ENCODE assay signal across 17 mouse cellular contexts in the genomic region with DNA sequence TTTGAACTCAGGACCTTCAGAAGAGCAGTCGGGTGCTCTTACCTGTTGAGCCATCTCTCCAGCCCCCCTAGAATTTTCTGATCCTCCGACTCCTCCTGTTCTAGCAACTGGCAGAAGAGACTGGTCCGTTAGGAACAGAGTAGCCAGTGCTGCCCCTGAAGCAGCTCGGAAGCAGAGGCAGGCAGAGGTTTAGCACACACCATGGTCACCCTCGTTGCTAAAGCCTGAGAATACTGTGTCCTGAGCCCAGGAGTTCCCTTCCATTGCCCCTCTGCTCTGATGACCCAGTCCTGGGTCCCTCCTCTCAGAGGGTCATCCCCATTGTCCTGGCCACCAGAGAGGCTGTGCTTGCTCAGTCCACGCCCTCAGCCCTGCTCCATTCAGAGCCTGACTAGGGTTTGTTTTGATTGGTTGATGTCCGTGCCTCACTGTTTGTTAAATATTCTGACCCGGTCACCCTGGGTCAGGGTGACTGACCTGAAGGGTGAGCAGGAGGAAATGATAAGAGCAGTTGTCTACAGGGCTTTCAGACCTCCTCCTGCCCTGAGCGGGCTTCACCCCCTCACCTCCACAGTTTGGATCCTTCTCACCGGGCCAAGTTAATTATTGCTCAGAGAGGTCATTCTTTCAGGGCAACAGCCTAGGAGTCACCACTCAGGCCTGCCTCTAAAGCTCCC. TPM values are rescaled to one million over a fixed set of nuclear protein-coding genes. Genes with fewer than 3 reads are reported as not detected.
DNase-seq lines count a peak whose midpoint lies in the region; ATAC-seq lines count a peak whose summit lies in the region.
"Had no signal": no experiment of that assay in that cellular context is flagged by ENCODE, and none has a peak within 500 bp of the region (broad histone marks: within the 10 kb centered on the region; RNA-seq: fewer than 3 reads in every experiment).

No protein-coding gene starts in this region.

- 45% methylated on average over 10 of the region's 10 CpGs for WGBS in forebrain, embryonic 15.5 days

- H3K36me3 ChIP-seq in forebrain, embryonic 15.5 days: no peaks in the 10 kb centered on the region

- H3K4me2 ChIP-seq in forebrain, embryonic 15.5 days (replicated peaks): no peak overlapping the region
- H3K4me2 ChIP-seq: heart, embryonic 12.5 days had no signal

- no peak overlapping the region for H3K27ac ChIP-seq in forebrain, embryonic 15.5 days (replicated peaks)

- peak; percentile 20 for DNase-seq in embryo, embryonic 11 days
- DNase-seq in kidney, adult 11 months: peak; percentile 82
- peak; percentile 62 to 81 for DNase-seq in kidney, postnatal 25 days
- DNase-seq in mesoderm, embryonic 11.5 days (ENCODE audit: low read depth, low spot score): peak; percentile 18
- no peak for DNase-seq in urinary bladder, postnatal 14 days (ENCODE audit: low spot score)
- no peak for DNase-seq in spleen, postnatal 14 days (ENCODE audit: low spot score in 2 of 2)
- DNase-seq: cerebellum, adult 9-11 months; gastrocnemius, postnatal 10 days; lung, adult 2 months; spleen, adult 18-20 months; thymus, adult 18-20 months had no signal

- H3K4me3 ChIP-seq in forebrain, embryonic 15.5 days: no peak overlapping the region
- H3K4me3 ChIP-seq: heart, embryonic 12.5 days; megakaryocyte, embryonic 14.5 days had no signal

- ATAC-seq in forebrain, embryonic 15.5 days (replicated peaks): no peak
- ATAC-seq: forebrain, embryonic 14.5 days had no signal

- 0 out of 2 replicates have a peak, but pooled peaks cover 9% of the 10 kb centered on the region for H3K27me3 ChIP-seq in forebrain, embryonic 15.5 days

- no peak overlapping the region for H3K9ac ChIP-seq in forebrain, embryonic 15.5 days (replicated peaks)
- H3K9ac ChIP-seq: heart, embryonic 12.5 days had no signal

- no peaks in the 10 kb centered on the region for H3K4me1 ChIP-seq in forebrain, embryonic 15.5 days

- no peaks in the 10 kb centered on the region for H3K9me3 ChIP-seq in forebrain, embryonic 15.5 days
- H3K9me3 ChIP-seq: heart, embryonic 12.5 days; megakaryocyte, embryonic 14.5 days had no signal

RNA-seq across cellular contexts. Expression of gene Nr0b2, which starts 4.0 kb away (rescaled TPM):
- polyA plus RNA-seq in forebrain, embryonic 15.5 days (2015; fragmentation: Nextera tagmentation; extraction: Ambion mirVana): not detected in 2 replicates
- polyA plus RNA-seq: embryonic facial prominence, embryonic 14.5 days; forebrain, embryonic 14.5 days; hindbrain, embryonic 11.5 days had no signal

RNA-seq across cellular contexts. Expression of gene Nudc, which starts 11.4 kb away (rescaled TPM):
- 276 and 280 TPM in 2 replicates for polyA plus RNA-seq in forebrain, embryonic 15.5 days (2015; fragmentation: Nextera tagmentation; extraction: Ambion mirVana)

RNA-seq across cellular contexts. Expression of gene Gpatch3, which starts 17.4 kb away (rescaled TPM):
- 7.9 and 9.0 TPM in 2 replicates for polyA plus RNA-seq in forebrain, embryonic 15.5 days (2015; fragmentation: Nextera tagmentation; extraction: Ambion mirVana)

RNA-seq across cellular contexts. Expression of gene Gpn2, which starts 27.0 kb away (rescaled TPM):
- polyA plus RNA-seq in forebrain, embryonic 15.5 days (2015; fragmentation: Nextera tagmentation; extraction: Ambion mirVana): 24.0 and 25.7 TPM in 2 replicates

RNA-seq across cellular contexts. Expression of gene Kdf1, which starts 38.4 kb away (rescaled TPM):
- 0.18 and 0.41 TPM in 2 replicates for polyA plus RNA-seq in forebrain, embryonic 15.5 days (2015; fragmentation: Nextera tagmentation; extraction: Ambion mirVana)

Comparison
In these comparisons a context has a peak if more than half of its experiments do, and no peak if none do; other contexts are left out.
1. DNase-seq: peak in embryo, embryonic 11 days (single experiment), kidney, adult 11 months (single experiment), kidney, postnatal 25 days (2 of 2) and mesoderm, embryonic 11.5 days (single experiment); none in urinary bladder, postnatal 14 days (single experiment) and spleen, postnatal 14 days (0 of 2).